Mouse (Mus musculus) forebrain, embryonic 16.5 days (tissue): ENCODE data around the gene Agtr1a. TPM values are rescaled to one million over a fixed set of nuclear protein-coding genes. Genes with fewer than 3 reads are reported as not detected.

Experiments used
- ATAC-seq: fragments of 200-750 bp; cut with Nextera tagmentation; 2 replicates; pipeline ENCODE4 v1.8.0; 2017; ENCODE audit warnings: mild to moderate bottlenecking, moderate library complexity
- H3K27ac ChIP-seq: fragments of 300-500 bp; sonication (generic); 2 replicates; pipeline ENCODE4 v1.5.1; 2014; ENCODE audit warnings: low read length, control low read depth
- H3K27me3 ChIP-seq: fragments of 300-500 bp; sonication (generic); replicated peaks from 2 replicates; pipeline ENCODE4 v1.6.1; 2014; ENCODE audit warnings: low read length; ENCODE audit not compliant: control insufficient read depth, insufficient read depth
- H3K36me3 ChIP-seq: fragments of 300-500 bp; sonication (generic); 2 replicates; pipeline ENCODE4 v1.6.1; 2014; ENCODE audit not compliant: control insufficient read depth, insufficient read depth
- H3K4me1 ChIP-seq: fragments of 300-500 bp; sonication (generic); replicated peaks from 2 replicates; pipeline ENCODE4 v1.6.1; 2014; ENCODE audit warnings: low read length; ENCODE audit not compliant: control insufficient read depth, insufficient read depth
- H3K4me2 ChIP-seq: fragments of 300-500 bp; sonication (generic); 2 replicates; pipeline ENCODE4 v1.6.1; 2014; ENCODE audit warnings: mild to moderate bottlenecking, low read length, control low read depth
- H3K4me3 ChIP-seq: fragments of 300-500 bp; sonication (generic); replicated peaks from 2 replicates; pipeline ENCODE4 v1.5.1; 2014; ENCODE audit warnings: mild to moderate bottlenecking, low read length, control low read depth
- H3K9ac ChIP-seq: fragments of 300-500 bp; sonication (generic); replicated peaks from 2 replicates; pipeline ENCODE4 v1.6.1; 2014; ENCODE audit warnings: low read depth, low read length, control low read depth
- H3K9me3 ChIP-seq: fragments of 300-500 bp; sonication (generic); 2 replicates; pipeline ENCODE4 v1.6.1; 2016; ENCODE audit warnings: low read length; ENCODE audit not compliant: control insufficient read depth
- WGBS: fragments of 180-500 bp; shearing (Covaris S2); extraction: QIAGEN DNeasy Blood & Tissue Kit; methylation state at CpG from one replicate; pipeline ENCODE4 v1.1.7; 2014; 5-methylcytosine and 5-hydroxymethylcytosine counted together
- polyA plus RNA-seq: library from polyadenylated mRNA; unstranded; fragments of >200 nt; fragmentation: Nextera tagmentation; extraction: Ambion mirVana; gene quantifications from 2 replicates; pipeline ENCODE4 v1.2.1, GENCODE M21; 2015

The Agtr1a gene
- polyA plus RNA-seq: 0.91 and 1.0 TPM in 2 replicates

DNA sequence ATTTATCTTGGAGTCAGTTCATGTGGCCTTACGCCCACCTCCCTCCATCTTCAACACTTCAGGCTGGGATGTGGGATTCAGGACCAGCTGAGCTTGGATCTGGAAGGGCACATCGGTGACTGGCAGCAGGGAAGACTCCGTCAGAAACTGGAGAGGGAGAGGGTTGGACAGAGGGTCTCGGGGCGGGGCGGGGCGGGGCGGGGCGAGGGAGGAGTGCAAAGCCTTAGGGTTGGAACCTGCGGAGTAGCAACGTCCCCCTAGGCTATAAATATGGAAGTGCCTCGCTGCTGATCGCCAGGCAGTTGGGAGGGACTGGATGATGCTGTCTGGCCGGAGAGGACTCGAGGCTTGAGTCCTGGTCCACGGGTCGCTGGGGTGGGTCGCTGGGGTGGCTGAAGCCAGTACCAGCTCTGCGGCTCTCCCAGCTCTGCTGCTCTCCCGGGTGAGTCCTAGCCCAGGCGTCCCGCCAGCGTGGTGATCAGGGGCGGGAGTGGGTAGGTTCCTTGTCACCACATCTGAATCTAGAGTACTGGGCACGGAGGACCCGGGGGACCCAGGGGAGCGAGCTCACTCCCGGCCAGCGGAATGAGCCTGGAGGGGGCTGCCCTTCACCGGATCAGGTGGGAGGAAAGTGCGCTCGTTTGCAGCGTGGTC lies at the start of gene Agtr1a:
Agtr1a (plus strand) TSS at position 294 of the 654 bp plus-strand sequence.
- Histone ChIP-seq H3K4me2 (peak within 1 kb of the TSS; percentile 96), H3K4me3 (peak within 1 kb of the TSS; percentile 51), H3K36me3 (no peaks in the 10 kb centered on the region), H3K9me3 (no peaks in the 10 kb centered on the region), H3K27ac (no peak within 1 kb of the TSS), H3K4me1 (peaks cover 10% of the 10 kb centered on the region), H3K27me3 (no peaks in the 10 kb centered on the region), H3K9ac (peak within 1 kb of the TSS; percentile 56)
- peak; percentile 96 for ATAC-seq
- under 1% methylated on average over 31 of the region's 33 CpGs for WGBS

DNA sequence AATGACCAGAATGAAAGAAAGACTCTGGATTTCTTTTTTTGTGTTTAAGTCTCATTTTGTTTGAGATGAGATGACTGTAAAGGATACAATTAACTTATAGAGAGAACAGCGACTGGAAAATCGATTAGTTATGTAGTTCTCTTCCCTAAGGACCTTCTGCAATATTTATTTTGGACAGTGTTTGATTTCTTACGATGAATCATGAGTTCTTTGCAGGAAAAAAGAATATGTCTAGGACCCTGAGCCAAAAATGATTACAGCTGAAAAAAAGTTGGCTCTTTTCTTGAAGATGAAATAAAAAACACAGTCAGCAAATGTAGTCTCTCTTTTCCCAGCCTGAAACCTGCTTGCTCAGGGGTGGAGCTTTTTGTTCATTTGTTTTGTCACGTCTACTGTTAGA lies 26.0 kb upstream of the Agtr1a start:
- H3K36me3 ChIP-seq: no peaks in the 10 kb centered on the region
- no peak overlapping the region for H3K9ac ChIP-seq
- H3K4me3 ChIP-seq: no peak overlapping the region
- 81% methylated on average over 4 of the region's 4 CpGs for WGBS
- H3K4me1 ChIP-seq: no peaks in the 10 kb centered on the region
- no peak for ATAC-seq
- H3K27ac ChIP-seq: no peak overlapping the region
- H3K9me3 ChIP-seq: no peaks in the 10 kb centered on the region
- H3K27me3 ChIP-seq: no peaks in the 10 kb centered on the region
- no peak overlapping the region for H3K4me2 ChIP-seq

DNA sequence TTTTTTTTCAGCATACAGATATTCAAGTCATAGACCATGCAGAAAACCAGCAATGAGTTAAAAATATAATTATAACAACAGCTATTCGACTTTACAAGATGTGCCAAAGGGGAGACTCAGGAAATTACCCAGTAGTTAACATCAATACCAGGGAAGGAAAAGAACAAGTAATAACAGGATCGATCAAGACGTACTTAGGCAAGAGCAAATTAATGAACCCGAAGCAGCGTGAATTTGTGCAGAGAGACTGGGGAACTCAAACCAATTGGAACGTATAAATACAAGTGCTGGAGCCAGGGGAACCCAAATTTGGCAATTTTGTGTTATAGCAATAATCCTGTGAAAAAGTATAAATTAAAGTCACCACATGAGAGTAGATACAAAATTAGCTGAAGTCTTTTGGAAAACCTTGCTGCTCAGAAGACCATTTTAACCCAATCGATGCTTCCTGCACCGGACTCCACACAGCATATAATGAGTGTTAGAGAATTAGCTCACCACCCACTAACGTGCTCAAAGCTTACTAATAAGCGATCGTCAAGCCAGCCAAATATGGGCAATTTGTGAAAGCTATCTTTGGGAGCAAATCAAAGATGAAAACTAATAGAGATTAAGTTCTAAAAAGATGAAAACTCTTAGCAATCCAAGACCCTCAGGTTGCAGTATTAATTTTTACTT lies 11.4 kb upstream of the Agtr1a start:
- Histone ChIP-seq H3K36me3 (no peaks in the 10 kb centered on the region), H3K4me2 (no peak overlapping the region), H3K9ac (no peak overlapping the region), H3K4me1 (no peaks in the 10 kb centered on the region; the same call in 1 of the 2 replicates), H3K27me3 (no peaks in the 10 kb centered on the region), H3K4me3 (no peak overlapping the region), H3K27ac (no peak overlapping the region), H3K9me3 (no peaks in the 10 kb centered on the region)
- ATAC-seq: no peak
- 55% methylated on average over 11 of the region's 11 CpGs for WGBS

DNA sequence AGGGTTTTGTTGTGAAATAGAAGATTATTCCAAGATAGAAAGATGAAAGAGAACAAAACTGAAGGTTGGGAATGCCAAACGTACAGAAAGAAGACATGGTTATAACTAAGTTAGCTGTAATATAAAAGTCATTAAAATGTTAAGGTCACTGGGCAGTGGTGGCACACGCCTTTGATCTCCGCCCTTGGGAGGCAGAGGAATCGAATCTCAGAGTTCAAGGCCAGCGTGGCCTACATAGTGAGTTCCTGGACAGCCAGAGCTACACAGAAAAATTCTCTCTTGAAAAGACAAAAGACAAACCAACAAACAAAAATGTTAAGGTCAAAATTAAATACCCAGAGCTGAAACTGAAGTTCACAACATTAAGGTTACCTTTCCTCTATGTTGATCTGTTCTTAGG lies 5.2 kb upstream of the Agtr1a start:
- 84% methylated on average over 5 of the region's 5 CpGs for WGBS
- no peaks in the 10 kb centered on the region for H3K9me3 ChIP-seq

DNA sequence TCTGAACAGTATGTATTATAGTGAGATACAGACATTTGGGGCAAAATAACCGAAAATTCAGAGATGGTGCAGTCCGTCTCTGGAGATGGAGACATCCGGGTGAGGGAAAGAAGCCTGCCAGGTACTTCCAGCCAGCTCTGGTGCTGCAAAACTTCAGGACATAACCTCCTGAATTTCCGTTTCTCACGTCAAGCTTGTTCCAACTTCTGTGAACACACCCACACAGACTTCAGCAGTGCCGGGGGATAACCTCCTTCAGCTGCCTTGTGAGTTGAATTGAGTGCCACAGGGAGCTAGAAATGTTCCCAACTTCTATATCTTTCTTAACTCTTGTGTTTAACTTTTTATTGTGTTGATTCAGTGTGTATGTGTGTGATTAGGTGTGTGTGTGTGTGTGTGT lies 4.4 kb upstream of the Agtr1a start:
- Histone ChIP-seq H3K9me3 (no peaks in the 10 kb centered on the region), H3K27ac (no peak overlapping the region), H3K4me1 (peaks cover 9% of the 10 kb centered on the region), H3K4me2 (no peak overlapping the region), H3K27me3 (no peaks in the 10 kb centered on the region), H3K36me3 (no peaks in the 10 kb centered on the region), H3K9ac (no peak overlapping the region), H3K4me3 (no peak overlapping the region)
- WGBS: 74% methylated on average over 6 of the region's 6 CpGs
- no peak for ATAC-seq

More for the DNA sequence above, 5.2 kb upstream of the Agtr1a start:
- Histone ChIP-seq H3K36me3 (no peaks in the 10 kb centered on the region), H3K4me1 (peaks cover 2% of the 10 kb centered on the region; the same call in 1 of the 2 replicates), H3K9ac (no peak overlapping the region), H3K4me2 (no peak overlapping the region), H3K4me3 (no peak overlapping the region), H3K27me3 (no peaks in the 10 kb centered on the region), H3K27ac (no peak overlapping the region)
- ATAC-seq: no peak

DNA sequence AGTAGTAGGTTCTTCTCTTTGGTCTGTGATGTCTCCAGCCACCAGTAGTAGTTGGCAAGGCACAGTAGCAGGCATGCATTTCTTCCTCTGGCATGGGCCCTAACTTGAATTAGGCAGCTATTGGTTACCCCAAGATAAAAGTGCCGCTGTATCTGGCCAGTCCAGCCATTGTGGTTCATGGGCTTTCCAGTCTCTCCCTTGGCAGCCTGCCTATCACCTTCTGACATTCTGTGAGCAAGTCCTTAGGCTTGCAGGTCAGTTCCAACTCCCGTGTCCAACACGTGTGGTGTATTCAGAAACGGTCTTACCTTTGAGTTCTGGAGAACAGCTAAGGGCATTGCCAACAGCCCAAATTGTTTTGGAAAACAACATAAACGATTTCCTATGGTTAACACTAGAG lies 3.7 kb upstream of the Agtr1a start:
- ATAC-seq: no peak
- Histone ChIP-seq H3K36me3 (no peaks in the 10 kb centered on the region), H3K27me3 (no peaks in the 10 kb centered on the region), H3K4me1 (peaks cover 10% of the 10 kb centered on the region), H3K9me3 (no peaks in the 10 kb centered on the region), H3K4me2 (no peak overlapping the region), H3K4me3 (no peak overlapping the region), H3K27ac (no peak overlapping the region), H3K9ac (no peak overlapping the region)
- 83% methylated on average over 5 of the region's 5 CpGs for WGBS

DNA sequence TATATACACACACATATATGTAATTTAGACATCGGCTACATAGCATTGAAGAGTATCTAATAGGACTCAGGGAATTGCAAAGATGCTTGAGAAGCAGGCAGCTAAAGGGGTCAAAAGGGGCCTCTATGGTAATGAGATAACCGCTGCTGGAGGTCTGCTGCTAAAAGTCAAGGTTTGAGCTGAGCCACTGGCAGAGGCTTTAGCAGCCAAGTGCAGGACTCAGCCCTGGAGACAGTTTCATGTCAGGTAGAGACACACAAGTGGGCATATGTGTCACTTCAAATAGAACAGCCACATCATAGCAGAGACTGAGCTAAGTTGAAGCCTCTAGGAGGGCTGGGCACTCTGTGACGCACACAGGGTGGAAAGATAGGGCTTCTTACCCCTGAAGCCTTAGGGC lies 1.6 kb upstream of the Agtr1a start:
- Histone ChIP-seq H3K27me3 (no peaks in the 10 kb centered on the region), H3K4me1 (peaks cover 10% of the 10 kb centered on the region), H3K9ac (no peak overlapping the region), H3K4me3 (no peak overlapping the region), H3K27ac (no peak overlapping the region), H3K4me2 (no peak overlapping the region), H3K36me3 (no peaks in the 10 kb centered on the region), H3K9me3 (no peaks in the 10 kb centered on the region)
- ATAC-seq: no peak
- WGBS: 68% methylated on average over 3 of the region's 3 CpGs

DNA sequence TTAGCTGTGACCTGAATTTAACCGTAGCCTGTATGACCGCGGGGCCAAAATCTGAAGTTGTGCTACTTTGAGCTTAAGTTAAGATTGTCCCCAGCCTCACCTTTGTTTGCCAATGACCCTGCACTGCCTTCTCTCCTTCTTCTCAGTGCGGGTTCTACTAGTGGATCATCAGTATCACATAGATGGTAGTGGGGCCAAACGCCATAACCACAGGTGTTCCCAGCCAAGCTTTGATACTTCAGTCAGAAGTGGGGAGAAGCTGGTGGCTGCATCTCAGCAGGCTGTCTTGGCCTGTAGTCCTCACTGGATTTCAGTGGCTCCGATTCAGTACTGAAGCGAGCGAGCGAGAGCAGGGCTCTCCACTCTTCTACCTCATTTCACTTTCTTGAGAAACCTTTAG lies 672 bp downstream of the Agtr1a start:
- Histone ChIP-seq H3K9me3 (no peaks in the 10 kb centered on the region), H3K4me3 (peak overlapping the region; percentile 51), H3K27ac (no peak overlapping the region), H3K27me3 (no peaks in the 10 kb centered on the region), H3K4me2 (peak overlapping the region; percentile 96), H3K36me3 (no peaks in the 10 kb centered on the region), H3K4me1 (peaks cover 10% of the 10 kb centered on the region), H3K9ac (no peak overlapping the region)
- ATAC-seq: no peak
- 25% methylated on average over 9 of the region's 9 CpGs for WGBS

DNA sequence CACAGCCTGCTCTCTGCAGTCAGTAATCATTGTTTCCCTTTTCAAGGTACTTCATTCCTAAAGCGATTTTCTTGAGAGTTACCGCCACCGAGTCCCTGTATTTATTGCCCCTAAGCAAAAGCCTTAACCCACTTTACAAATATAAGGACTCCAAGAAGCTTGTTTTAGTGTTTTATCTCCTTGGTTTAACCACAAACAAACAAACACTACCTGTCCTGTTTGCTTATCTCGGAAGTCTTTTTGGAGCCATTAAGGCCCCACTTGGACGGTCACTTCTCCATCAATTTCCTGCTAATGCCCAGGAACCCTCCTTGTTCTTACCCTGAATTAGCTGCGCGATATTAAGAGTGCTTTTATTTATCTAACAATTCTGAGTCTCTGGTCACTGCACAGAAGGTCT lies 1.4 kb downstream of the Agtr1a start:
- Histone ChIP-seq H3K36me3 (no peaks in the 10 kb centered on the region), H3K4me3 (no peak overlapping the region), H3K9me3 (no peaks in the 10 kb centered on the region), H3K27me3 (no peaks in the 10 kb centered on the region), H3K9ac (no peak overlapping the region), H3K4me2 (no peak overlapping the region), H3K27ac (no peak overlapping the region), H3K4me1 (peaks cover 10% of the 10 kb centered on the region)
- ATAC-seq: no peak
- 86% methylated on average over 7 of the region's 7 CpGs for WGBS
